Mouse (Mus musculus) small intestine, adult 2 months (tissue): ENCODE measurements around the gene Tmem107. TPM values are rescaled to one million over a fixed set of nuclear protein-coding genes. Genes with fewer than 3 reads are reported as not detected.

Experiments
- H3K27ac ChIP-seq: fragments of 200-500 bp; 2 replicates; pipeline ENCODE4 v1.5.1; 2012; ENCODE audit warnings: low read depth, low read length, control low read depth, inconsistent platforms; ENCODE audit not compliant: insufficient read depth
- H3K27me3 ChIP-seq: fragments of 200-500 bp; 2 replicates; pipeline ENCODE4 v1.6.1; 2012; ENCODE audit warnings: mild to moderate bottlenecking, moderate library complexity, low read length, inconsistent platforms; ENCODE audit not compliant: control insufficient read depth, insufficient read depth
- H3K36me3 ChIP-seq: fragments of 200-500 bp; 2 replicates; pipeline ENCODE4 v1.6.1; 2012; ENCODE audit warnings: mild to moderate bottlenecking, low read length, control low read depth, inconsistent platforms; ENCODE audit not compliant: control insufficient read depth, insufficient read depth
- H3K4me1 ChIP-seq: fragments of 200-500 bp; 2 replicates; pipeline ENCODE4 v1.6.1; 2012; ENCODE audit warnings: low read length, inconsistent platforms, mixed read lengths; ENCODE audit not compliant: control insufficient read depth, insufficient read depth, insufficient read length
- H3K4me3 ChIP-seq: fragments of 200-500 bp; 2 replicates; pipeline ENCODE4 v1.5.1; 2012; ENCODE audit warnings: low read depth, mild to moderate bottlenecking, control low read depth, inconsistent platforms, low read length, moderate library complexity
- CTCF ChIP-seq: fragments of 200-500 bp; IDR thresholded peaks from 2 replicates; pipeline ENCODE4 v1.5.1; 2012; ENCODE audit warnings: low read depth, mild to moderate bottlenecking, control low read depth, inconsistent platforms, low read length, moderate library complexity, mixed read lengths; ENCODE audit not compliant: insufficient replicate concordance, insufficient read length; ENCODE audit errors: extremely low read depth
- POLR2A ChIP-seq: fragments of 200-500 bp; IDR thresholded peaks from 2 replicates; pipeline ENCODE4 v1.6.1; 2012; ENCODE audit warnings: low read depth, mild to moderate bottlenecking, control low read depth, inconsistent platforms, low read length, moderate library complexity
- WGBS: fragments of 180-500 bp; shearing (Covaris S2); methylation state at CpG from one replicate; pipeline ENCODE4 v1.1.7; 2018; 5-methylcytosine and 5-hydroxymethylcytosine counted together
- polyA plus RNA-seq: library from polyadenylated mRNA; depleted of rRNA; stranded (reverse); fragments of >200 nt; gene quantifications from 2 replicates; pipeline ENCODE4 v1.2.3, GENCODE M21; 2012

Tmem107 gene
- polyA plus RNA-seq, 1 experiment = 12.8 TPM

DNA sequence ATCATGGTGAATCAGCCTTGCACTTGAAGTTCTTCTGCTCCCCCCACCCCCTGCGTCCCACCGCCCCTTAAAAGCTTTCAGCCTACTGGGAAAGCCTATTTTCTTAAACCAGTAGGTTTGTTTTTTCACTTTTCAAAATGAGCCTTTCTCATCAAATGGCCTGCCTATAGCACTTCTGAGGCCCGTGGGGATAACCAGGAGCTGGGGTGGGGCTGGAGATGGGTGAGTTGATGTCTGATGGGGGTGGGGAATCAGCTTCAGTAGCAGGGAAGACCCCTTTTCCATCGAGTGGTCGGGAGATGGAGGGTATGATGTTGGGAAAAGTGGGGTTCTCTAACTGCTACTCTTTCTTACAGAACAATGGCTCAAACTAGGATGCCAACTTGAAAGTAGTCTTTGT, 46.2 kb downstream of the Tmem107 start:
- Histone ChIP-seq H3K27ac (no peak overlapping the region), H3K27me3 (no peaks in the 10 kb centered on the region), H3K4me1 (peaks cover 5% of the 10 kb centered on the region), H3K36me3 (no peaks in the 10 kb centered on the region), H3K4me3 (no peak overlapping the region)
- WGBS = 73% methylated on average over 5 of the region's 5 CpGs
- TF ChIP-seq POLR2A = no peak
- TF ChIP-seq CTCF = no peak

DNA sequence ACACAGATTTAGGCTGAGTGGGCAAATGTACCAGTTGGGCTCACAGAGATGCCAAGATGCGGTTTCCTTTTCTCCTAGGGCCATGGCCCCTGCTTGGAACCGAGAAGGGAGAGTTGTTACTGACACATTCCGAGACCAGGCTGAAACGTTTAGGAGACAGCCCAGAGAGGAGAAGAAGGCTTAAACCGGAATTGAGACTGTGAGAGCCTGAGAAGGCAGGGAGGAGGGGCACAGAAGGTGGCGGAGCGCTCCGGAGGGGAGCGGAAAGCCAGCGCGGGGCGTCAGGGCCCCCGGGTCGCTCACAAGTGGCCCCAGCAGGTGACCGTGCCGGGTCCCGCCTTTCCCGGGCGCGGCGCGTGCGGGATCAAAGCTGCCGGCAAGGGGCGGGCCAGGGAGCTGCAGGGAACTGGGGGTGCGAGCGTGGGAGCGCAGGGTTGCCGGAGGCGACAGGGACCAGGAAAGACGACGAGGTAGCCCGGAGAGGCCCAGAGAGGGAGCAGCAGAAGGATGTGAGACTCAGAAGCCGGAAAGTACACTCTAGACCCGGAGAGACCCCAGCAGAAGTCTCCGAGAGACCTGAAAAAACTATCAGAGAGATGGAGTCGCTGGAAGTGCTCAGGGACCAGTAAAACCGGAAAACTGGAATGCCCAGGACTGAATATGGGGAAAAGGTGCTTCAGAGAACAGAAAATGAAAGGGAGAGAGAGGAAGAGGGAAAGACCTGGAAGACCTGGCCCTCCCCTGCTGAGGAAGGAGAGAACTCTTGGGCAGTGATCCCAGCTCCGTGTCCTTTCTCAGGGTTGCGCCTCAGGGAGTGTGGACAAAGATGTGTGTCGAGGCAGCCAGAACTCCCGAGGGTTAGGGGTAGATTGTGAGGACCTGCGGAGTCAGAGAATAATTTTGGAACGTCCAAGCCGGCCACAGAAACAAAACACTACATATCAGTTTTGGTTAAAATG, 47.4 kb downstream of the Tmem107 start:
- H3K4me1 ChIP-seq = peaks cover 5% of the 10 kb centered on the region
- H3K4me3 ChIP-seq = peak overlapping the region; percentile 72
- no peaks in the 10 kb centered on the region for H3K36me3 ChIP-seq
- no peak for TF ChIP-seq CTCF
- TF ChIP-seq POLR2A = 0 out of 2 replicates have a peak, but pooled peaks have one; percentile 37
- WGBS = under 1% methylated on average over 45 of the region's 45 CpGs
- H3K27me3 ChIP-seq = no peaks in the 10 kb centered on the region
- H3K27ac ChIP-seq = peak overlapping the region; percentile 77

- H3K36me3 ChIP-seq = no peaks in the 10 kb centered on the region
- 4% methylated on average over 15 of the region's 15 CpGs for WGBS
- no peaks in the 10 kb centered on the region for H3K27me3 ChIP-seq
- TF ChIP-seq CTCF = no peak
- no peak for TF ChIP-seq POLR2A
- H3K4me1 ChIP-seq = peaks cover 5% of the 10 kb centered on the region
- H3K27ac ChIP-seq = 0 out of 2 replicates have a peak overlapping the region, but pooled peaks have one; percentile 77
- peak overlapping the region; percentile 72 for H3K4me3 ChIP-seq
Measured at GRCm38 (mm10) chr11:69118765-69119164, 48.2 kb downstream of the Tmem107 start.

DNA sequence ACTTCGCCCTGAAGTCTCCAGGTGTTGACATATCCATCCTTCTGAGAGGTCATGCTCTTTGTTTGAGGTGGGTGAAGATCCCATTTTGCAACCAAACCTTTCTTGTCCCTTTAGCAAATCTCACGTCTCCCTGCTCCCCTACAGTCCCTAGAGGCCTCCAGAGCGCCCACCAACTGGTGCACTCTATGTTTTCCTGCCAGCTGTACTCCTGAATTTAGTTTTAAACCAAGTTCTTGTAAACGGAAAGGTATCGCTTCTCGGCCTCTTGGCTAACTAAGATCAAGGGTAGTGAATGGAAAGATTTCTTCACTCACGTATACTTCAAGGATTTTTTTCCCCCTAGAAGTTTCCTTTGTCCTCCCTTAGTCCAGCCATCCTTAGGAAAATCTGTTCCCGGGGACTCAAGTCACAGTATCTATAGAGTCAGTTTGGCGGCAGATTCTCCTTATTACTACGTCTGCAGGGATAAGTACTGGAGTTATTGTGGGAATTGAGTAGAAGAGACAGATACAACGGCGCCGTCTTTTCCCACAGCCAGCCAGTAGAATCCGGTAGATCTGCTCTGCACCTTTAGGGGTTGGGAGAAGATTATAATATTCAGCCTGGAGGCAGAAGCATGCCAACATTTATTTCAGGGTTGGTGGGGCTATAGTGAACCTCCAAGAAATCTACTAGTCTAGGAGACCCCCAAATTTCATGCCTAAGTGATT, 49.0 kb downstream of the Tmem107 start:
- WGBS = 85% methylated on average over 14 of the region's 14 CpGs
- Histone ChIP-seq H3K27me3 (no peaks in the 10 kb centered on the region), H3K36me3 (no peaks in the 10 kb centered on the region), H3K4me3 (no peak overlapping the region), H3K4me1 (peaks cover 5% of the 10 kb centered on the region), H3K27ac (no peak overlapping the region)
- TF ChIP-seq CTCF = no peak
- TF ChIP-seq POLR2A = no peak

- Histone ChIP-seq H3K4me1 (peaks cover 5% of the 10 kb centered on the region), H3K4me3 (peak within 1 kb of the TSS; percentile 63), H3K36me3 (no peaks in the 10 kb centered on the region), H3K27ac (no peak within 1 kb of the TSS), H3K27me3 (no peaks in the 10 kb centered on the region)
- TF ChIP-seq CTCF (no peak), POLR2A (no peak)
- 23% methylated on average over 27 of the region's 27 CpGs for WGBS
Measured at GRCm38 (mm10) chr11:69120221-69121000, 49.8 kb downstream of the Tmem107 start, which contains the start of gene Hes7. Gene Hes7 (plus strand): TSS chr11:69120404.

GRCm38 (mm10) chr11:69121001-69121740, 50.6 kb downstream of the Tmem107 start:
- no peak for TF ChIP-seq CTCF
- no peak for TF ChIP-seq POLR2A
- Histone ChIP-seq H3K27ac (no peak overlapping the region), H3K36me3 (no peaks in the 10 kb centered on the region), H3K4me3 (peak overlapping the region; percentile 63), H3K4me1 (peaks cover 5% of the 10 kb centered on the region), H3K27me3 (no peaks in the 10 kb centered on the region)
- WGBS = 2% methylated on average over 33 of the region's 33 CpGs
